Mouse (Mus musculus) thymus, adult 2 months (tissue): ENCODE data around the gene Nphs1.

Source experiments
- CTCF ChIP-seq: fragments of 200-500 bp; IDR thresholded peaks from 2 replicates; pipeline ENCODE4 v1.5.1; 2012; ENCODE audit warnings: mild to moderate bottlenecking, control low read depth, low read length, moderate library complexity, borderline replicate concordance; ENCODE audit not compliant: control insufficient read depth, poor library complexity, insufficient read depth; ENCODE audit errors: extremely low read depth
- POLR2A ChIP-seq: fragments of 200-500 bp; IDR thresholded peaks from 2 replicates; pipeline ENCODE4 v1.6.1; 2012; ENCODE audit warnings: mild to moderate bottlenecking, low read length, control low read depth, moderate library complexity; ENCODE audit not compliant: control insufficient read depth, poor library complexity, insufficient read depth; ENCODE audit errors: extremely low read depth

DNA sequence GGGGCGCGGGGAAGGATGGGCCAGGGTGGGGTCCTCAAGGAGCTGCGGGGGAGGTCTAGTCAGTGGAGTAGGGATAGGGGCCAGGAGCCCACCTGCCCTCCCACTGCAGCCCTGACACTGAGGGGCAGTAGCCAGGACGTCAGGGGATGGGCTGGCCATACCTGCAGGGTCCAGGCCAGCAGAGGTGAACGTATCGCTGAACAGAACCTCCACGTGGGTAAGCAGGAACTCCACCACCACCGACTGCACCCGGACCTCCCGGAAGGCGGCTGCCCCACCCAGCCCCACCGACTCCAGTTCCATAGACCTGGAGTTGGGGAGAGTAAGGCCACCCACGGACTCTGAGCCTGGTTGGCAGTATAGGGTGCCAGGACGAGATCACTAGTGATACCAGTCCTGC is 68.9 kb downstream of the Nphs1 start:
- TF ChIP-seq CTCF: no peak
- TF ChIP-seq POLR2A: no peak
